Mouse (Mus musculus): Measurements from ENCODE around the gene Zfp839.
A peak's percentile ranks its signal among the peaks of the same experiment; 100 is the strongest.
"Not testable (repeated sequence)": the region's sequence is repeated elsewhere in the genome, so short reads cannot be mapped to it uniquely, and the experiment has no call there.

The Zfp839 gene

DNA sequence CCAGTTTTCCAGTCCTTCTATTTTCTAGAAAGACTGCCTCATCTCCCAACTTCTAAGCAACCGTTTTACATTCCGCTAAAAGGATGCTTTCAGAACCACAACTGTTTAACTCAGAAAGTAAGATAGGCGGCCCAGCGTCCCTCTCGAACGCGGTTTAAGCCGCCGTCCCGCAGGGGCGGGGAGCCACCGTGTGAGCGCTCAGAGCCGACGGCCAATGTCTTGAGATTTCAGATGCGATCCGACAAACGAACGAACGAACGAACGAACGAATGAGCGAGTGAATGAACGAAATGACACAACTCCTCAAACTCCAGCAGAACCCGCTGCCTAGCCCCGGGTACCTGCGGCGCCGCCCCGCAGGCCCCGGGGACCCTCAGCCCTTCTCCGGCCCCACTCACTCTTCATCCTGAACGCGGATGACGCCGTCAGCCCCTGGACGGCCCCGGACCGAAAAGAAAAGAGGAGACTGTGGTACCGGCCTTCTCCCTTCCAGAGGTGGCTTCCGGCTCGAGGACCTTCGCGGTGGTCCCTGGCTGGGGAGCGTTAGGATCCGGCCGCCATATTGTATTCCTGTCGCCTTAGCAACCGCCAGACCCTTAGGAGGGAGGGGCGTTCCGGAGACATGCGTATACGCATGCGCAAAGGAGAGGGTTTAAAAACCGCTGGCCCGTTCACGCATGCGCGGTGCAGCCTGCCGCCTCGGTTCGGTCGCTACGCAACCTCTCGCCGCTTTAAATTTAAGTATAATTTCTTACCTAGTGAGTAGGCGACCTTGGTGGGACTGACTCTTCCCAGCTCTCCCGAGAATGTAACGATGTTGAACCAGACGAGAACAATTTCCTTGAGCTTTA is 9.5 kb upstream of the Zfp839 start, which contains the start of gene Mok:
Mok (minus strand) TSS at position 592 of the 851 bp plus-strand sequence.
- DNase-seq (ENCODE audit: low spot score in 2 of 2), result peak; percentile 96 to 97

DNA sequence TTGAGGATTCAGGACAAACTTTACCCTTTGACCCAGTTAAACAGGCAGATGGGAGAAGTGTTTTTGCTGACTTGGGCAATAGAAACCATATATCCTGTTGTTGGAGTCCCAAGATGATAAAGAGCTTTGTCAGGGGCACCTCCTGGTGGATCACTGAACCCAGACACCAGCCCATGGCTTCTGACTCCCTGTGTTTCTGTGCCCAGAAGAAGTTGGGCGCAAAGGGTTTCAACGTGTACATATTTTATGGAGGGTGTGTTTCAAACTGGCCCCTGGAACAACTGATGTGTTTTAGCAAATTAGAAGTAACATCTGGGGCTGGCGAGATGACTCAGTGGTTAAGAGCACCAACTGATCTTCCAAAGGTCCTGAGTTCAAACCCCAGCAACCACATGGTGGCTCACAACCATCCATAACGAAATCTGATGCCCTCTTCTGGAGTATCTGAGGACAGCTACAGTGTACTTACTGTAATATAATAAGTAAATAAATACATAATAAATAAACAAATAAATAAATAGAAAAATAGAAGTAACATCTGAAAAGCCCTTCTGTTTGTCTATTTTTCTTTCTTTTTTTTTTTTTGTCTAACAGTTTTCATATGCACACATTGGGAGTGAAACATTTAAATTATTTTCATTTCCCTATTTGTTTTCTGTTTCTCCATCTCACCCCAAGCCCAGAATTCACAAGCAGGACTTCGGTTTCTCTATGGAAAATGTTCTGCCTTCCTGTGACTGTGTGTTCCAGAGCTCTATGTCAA is 8.1 kb upstream of the Zfp839 start:
- DNase-seq (ENCODE audit: low spot score in 2 of 2), result no peak

DNA sequence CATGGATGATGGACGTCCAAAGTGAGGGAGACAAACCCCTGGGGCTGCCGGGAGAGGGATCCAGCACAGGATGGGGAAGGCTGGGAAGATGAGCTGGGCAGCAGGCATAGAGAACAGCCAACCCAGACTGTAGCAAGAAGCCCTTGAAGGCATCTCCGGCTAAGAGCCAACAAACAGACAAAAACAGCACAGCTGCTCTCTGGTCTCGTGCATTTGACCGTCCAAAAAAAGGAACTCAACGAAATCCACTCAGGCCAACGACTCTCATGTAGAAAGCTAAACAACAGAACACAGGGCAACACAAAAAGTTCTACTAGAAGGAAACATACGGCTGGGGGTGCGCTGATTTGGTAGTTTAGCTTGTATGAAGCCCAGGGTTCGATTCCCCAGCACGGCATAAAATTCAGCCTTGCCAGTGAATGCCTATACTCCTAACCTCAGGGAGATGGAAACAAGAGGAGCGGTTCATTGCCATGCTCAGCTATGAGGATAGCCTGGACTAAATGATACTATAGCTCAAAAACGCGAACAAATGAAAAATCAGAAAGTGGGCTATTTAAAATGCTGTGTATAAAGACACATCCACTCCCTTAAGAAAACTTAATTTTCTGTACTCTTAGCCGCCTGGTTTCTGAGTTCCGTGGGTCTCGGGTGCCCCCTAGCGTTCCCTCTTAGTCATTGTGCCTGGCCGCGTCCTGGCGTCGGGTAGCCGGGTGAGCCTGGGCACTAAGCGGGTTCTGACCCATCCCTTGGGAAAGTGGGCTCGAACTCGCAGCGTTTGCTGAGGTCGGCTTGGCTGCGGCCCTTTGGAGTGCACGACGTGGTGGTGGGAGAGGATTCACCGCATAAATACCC is 6.6 kb upstream of the Zfp839 start:
- peak; percentile 83 to 88 for DNase-seq (ENCODE audit: low spot score in 2 of 2)

DNA sequence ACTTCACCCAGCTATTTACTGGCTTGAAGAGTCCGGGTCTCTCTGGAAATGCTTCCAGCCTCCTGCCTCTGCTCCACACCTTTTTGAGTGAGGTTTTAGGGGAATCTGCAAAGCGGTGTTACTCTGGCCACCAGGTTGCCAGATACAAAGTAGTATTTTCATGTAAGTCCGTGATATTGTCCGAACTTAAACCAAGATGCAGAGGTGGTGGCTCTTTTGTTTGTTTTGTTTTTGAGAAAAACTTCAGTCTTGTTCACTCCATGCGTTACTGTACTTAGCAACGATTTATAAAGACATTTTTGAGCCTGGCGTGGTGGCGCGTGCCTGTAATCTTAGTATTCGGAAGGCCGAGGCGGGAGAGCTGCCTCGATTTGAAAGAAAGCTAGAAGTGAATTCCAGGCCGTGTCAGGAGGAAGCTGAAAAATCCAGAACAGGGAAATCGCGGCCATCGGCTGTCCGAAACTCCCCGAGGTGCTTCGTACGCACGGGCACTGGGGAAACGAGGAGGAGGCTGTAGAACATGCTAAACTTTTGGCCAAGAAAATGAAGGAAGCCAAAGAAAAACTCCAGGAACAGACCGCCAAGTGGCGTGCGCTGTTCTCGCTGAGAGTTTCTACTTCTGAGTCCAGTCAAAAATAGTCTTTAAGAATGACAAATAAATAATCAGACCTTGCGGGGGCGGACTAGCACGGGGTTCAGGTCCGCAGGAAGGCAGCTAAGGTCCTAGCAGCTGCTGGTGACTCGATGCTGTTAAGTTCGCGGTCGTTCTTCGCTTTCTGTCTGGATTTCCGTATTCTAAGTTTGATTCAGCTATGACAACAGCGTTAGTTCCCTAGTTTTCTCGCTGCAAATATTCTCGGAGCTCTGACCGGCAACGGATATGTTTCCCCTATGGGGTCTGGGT is 5.6 kb upstream of the Zfp839 start:
- peak in 1 of 2 experiments; percentile 28 for DNase-seq (ENCODE audit: low spot score in 2 of 2)

DNA sequence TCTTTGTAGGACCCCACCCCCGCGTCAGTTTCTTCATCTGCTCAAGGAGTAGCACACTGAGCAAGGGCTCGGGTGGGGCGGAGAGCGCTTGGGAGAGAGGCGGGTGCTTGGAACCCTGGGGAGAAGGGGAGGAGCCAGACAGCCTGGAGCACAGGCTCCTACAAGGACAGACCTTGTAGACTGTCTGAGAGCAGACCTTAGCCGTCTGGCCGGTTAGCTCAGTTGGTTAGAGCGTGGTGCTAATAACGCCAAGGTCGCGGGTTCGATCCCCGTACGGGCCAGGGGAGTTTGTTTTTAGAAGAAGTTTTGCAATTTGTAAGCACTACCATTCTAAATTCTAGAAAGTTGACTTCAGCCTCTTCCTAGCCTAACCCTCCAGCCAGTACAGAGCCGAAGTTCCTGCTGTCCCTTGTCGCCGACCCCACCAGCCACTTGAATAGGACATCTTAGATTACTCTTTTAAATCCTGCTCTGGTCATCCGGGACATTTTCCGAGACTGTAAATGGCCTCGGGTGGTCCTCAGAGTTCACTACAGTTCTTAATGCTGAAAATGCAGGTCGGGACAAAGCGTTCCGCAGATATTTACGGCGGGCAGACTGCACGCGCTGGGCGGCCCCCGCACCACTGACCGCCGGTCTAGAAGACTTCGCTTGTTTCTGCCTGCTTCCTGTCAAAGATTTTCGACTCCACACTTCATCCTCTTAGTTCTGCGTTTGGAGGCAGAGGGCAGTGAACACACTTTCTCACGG is 4.7 kb upstream of the Zfp839 start:
- DNase-seq (ENCODE audit: low spot score in 2 of 2), result peak; percentile 91 to 95

DNA sequence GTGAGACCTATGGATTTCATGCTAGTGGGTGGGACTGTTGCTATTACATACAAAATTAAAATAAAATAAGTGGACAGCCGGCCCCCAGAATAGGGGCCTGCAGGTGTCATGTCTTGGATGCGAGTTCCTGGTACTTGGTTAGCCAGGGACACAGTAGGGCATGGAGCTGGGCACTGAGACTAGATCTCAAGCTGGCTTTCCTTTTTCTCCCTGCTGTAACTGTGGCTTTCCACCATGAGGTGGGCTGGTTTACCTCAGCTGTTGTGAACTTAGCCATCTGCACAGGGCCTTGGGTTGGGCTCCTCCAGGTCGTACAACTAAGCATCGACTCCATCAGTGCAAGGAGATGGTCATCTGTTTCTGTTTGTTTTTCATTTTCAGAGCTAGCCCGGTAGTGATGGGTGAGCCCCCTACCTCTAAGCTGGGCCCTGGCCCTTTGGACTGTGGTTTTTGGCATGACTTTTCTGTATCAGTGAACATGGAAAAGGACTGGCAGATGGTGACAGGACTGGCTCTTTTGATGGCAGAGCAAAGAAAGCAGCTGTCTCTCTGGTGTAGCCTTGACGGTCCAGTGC is 3.8 kb upstream of the Zfp839 start:
- DNase-seq (ENCODE audit: low spot score in 2 of 2), result no peak

DNA sequence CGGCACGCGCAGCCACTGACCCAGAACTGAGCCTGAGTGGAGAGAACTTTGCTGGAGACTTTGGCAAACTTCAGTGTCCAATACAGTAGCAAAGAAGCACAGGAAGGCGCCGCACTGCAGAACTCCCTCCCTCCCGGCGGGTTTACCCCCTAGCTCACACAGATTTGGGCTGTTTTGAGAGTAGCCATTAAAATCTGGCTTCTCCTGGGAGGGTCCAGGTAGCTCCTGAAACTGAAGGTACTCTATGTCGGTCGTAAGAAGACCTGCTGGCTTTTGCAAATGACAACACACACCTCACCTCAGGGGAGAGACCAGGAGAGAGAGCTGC is 840 bp downstream of the Zfp839 start:
- DNase-seq (ENCODE audit: low spot score in 2 of 2), result no peak

DNA sequence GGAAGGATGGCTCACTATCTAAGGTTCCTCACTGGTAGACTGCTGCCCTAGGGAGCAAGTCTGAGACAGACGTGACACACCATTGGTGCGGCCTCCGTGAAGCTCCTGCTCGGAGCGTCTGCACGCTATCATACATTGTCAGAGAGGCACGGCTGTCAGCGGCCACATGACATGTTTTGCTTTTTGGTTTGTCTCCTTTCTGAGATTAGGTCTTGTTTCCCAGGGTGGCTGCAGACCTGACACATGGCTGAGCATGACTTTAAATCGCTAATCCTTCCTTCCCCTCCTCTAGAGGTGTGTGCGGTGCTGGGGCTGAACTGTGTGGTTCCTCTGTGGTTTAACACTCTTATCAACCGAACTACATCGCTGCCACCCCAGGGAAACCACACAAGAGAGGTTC is 1.4 kb downstream of the Zfp839 start:
- no peak for DNase-seq (ENCODE audit: low spot score in 2 of 2)

DNA sequence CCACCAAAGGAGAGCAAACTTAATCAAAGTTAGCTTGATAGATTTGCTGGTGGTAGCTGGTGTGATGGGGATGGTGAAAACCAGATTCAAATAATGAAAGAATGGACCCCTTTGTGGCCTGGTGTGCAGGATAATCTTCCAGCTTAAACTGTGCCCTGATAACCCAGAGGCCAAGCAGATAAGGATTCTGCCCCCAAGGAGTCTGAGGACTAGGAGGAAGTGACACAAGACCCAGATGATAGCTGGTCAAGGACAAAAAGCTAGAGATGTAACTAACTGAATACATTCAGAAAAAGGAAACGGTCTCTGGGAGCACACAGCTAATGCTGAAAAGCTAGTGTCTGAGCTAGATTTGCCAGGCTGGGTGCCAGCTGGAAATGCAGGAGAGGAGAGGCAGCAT is 1.9 kb downstream of the Zfp839 start:
- no peak for DNase-seq (ENCODE audit: low spot score in 2 of 2)

DNA sequence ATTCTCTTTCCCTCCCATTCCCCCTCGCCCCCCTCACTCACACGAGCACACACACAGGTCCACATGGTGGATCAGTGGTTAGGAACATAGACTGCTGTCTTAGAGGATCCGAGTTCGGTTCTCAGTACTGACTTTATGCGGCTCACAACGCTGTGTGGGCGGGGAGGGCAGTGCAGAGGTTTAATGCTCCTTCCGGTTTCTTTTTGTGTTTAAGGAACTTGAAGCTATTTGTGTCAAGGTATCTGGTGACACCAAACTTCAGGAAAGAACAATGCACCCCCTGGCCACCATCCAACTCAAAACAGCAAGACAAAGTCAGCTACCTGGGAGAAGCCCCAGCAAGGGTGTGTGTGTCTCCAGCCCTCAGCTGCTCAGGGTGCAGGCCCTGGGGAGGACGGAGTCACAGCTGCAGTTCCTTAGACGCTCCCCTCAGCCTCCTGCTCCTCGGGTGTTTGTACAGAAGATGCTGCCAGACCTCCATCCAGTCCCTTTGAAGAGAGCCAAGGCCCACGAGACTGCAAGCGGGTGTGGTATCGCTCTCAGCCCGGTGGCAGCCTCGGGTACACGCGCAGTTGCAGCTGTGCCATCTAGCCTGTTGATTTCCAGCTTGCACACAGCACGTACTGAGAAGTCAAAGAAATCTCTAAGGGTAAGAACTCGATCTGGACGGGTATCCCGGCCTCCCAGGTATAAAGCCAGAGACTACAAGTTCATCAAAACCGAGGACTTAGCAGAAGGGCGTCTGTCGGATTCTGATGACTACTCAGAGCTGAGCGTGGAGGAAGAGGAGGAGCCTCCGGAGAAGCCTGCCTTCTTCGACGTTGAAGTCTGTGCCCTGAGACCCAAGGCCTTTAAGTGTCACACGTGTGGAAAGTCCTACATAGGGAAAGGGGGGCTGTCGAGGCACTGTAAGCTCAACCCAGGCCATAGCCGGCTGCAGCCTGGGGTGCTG is 5.0 kb downstream of the Zfp839 start:
- DNase-seq (ENCODE audit: low spot score in 2 of 2), result no peak

DNA sequence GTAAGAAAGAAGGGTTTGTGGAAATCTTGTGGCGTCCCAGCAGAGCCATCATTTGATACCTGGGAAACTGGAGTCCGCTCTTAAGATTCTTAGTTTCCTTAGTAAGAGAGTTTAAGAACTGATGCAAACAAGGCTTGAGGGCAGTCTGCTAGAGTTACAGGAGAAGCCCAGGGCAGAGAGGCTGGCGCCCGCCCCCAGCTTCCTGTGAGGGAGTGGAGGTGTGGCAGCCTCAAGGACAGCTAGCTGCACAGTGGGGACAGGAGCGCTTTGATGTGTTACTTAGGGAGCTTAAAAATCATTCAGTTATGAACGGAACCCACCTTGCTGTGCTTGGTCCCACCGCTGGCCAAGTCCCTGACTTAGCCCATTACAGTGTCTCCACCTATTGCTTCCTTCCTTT is 7.1 kb downstream of the Zfp839 start:
- DNase-seq (ENCODE audit: low spot score in 2 of 2), result no peak

DNA sequence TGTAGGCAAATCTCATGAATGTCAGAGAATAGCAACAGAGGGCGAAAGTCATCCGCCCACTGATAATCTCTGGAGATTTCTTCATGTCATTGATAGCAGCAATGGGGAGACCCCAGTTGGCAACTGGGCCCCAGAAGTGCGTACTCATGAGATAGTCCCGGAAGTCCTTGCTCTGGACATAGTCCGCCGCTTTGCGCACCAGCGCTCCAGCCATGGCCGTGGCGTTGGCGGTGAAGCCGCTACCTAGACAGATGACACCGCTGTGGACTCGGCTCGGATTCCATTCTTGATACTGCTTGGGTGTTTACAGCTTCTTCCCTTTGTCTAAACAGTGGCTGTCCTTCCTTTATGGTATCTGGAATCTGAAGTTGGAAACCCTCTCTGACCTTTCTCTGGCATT is 8.6 kb downstream of the Zfp839 start:
- not testable (repeated sequence) for DNase-seq (ENCODE audit: low spot score in 2 of 2)

DNA sequence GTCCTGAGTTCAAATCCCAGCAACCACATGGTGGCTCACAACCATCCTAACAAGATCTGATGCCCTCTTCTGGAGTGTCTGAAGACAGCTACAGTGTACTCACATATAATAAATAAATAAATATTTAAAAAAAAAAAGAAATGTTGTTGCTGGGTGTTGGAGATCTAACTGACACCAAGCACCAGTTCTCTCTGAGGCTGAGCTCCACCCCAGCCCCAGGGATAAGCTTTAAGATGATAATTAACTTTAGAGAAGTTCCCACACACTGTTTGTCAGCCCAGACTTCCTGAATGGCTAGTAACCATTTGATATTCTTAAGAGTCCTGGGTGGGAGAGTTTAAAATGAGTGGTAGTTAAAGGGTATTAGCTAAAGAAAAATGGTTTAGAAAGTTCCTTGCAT is 10.2 kb downstream of the Zfp839 start:
- no peak for DNase-seq (ENCODE audit: low spot score in 2 of 2)

DNA sequence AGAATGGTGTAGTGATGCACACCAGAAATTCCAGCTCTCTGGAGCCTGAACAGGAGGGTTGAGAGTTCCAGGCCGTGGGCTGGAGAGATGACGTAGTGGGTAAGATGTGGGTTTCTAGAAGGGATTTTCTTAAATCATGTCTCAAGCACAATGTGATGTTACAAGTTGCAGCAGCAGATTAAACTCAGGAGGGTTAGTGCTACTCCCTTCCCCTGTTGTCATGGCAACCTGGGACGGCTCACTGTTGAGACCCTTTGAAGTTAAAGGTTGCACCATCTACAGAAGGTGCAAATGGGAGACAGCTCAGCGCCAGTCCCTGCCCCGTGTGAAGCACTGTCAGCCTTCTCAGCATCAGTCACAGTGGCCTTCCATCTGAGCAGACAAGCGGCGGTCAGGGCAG is 11.2 kb downstream of the Zfp839 start:
- no peak for DNase-seq (ENCODE audit: low spot score in 2 of 2)

DNA sequence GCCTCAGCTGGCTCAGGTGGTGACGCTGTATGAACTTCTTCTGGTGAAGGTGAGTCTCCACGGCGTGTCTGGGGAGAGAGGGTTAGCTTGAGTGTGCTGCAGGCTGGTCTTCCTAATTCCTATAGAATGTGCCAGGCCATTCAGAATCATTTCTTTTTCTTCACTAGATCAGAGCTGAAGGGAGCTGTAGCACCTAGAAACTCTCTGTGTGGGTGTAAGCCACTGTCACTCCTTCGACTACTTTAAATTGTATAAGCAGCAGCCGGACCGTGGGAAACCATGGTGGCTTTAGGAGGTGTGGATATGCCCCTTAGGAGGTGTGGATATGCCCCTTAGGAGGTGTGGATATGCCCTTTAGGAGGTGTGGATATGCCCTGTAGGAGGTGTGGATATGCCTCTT is 14.0 kb downstream of the Zfp839 start:
- no peak for DNase-seq (ENCODE audit: low spot score in 2 of 2)

DNA sequence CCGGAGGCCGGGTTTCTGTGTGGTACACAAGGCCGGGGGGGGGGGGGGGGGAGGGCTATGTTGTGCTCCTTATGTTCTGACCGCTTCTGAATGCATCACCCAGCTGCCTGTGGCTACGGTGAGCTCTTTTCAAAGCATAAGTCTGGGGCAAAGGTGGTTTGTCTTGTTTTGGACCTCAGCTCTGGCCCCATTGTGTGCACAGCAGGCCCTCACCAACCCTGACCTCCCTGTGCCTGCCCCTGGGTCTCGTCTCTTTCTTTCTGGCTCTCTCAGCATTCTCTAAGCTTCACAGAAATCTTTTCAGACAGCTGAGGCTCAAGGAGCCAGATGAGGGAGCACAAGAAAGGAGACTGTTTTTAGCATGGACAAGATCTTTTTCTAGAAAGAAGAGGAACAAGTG is 15.5 kb downstream of the Zfp839 start:
- no peak for DNase-seq (ENCODE audit: low spot score in 2 of 2)

DNA sequence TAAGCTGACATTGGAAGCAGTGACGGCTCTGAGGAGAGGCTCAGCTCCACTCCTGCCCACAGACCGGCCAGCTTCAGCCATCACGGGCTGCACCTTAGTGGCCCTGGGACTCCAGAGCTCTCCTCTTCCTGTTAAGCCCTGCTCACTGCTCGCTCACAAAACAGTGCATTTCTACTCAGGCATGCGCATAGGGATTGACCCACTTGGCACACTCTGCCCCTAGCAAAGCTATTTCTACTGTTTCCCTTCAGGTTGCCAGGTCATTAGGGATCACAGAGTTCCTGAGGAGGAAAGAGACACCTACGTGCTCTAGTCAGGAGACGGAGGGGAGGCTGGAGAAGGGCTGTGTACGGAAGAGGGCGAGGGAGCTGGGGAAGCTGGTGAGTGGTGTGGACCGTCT is 15.9 kb downstream of the Zfp839 start:
- no peak for DNase-seq (ENCODE audit: low spot score in 2 of 2)

DNA sequence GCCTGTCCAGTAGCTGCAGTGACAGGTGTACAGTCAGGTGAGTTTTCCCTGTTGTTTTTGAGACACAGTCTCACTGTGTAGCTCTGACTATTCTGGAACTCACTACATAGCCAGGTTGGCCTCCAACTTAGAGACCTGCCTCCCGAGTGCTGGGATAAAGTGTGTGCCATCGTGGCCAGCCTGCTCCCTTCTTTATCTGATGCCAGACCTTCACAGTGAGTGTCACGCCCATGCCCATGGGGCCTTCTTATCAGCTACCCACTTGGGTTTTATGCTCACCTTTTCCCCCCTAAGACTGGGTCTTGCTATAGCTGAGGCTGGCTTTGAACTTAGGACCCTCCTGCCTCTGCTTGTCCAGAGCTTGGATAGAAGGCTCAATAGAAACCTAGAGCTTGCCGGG is 20.1 kb downstream of the Zfp839 start:
- no peak for DNase-seq (ENCODE audit: low spot score in 2 of 2)

DNA sequence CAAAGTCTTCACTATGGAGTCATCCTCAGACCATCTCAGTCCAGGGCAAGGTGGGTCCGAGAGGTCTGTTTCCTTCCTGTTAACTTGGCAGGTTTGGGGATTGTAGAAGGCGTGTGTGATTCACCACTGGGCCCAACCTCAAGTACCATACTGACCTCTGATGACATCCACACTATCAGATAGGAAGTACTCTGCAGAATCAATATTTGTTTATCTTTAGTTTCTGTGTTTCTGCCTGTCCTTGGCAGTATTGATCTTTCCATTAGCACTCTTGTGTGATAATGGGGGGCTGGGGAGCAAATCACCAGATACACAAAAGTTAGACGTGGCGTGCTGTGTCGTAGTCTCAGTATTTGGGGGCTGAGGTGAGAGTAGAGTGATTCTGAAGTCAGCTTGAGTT is 21.2 kb downstream of the Zfp839 start:
- DNase-seq (ENCODE audit: low spot score in 2 of 2), result no peak

All from heart, adult 9 months (tissue).